Mouse (Mus musculus) neutrophil, adult 65 days (primary cell): ENCODE data around the gene Adora2a. TPM values are rescaled to one million over a fixed set of nuclear protein-coding genes. Genes with fewer than 3 reads are reported as not detected.

Source experiments
- total RNA-seq: library from RNA; stranded (reverse); gene quantifications from 2 replicates; pipeline ENCODE4 v1.2.4, GENCODE M21; 2023

The Adora2a gene
- 2.0 and 2.6 TPM in 2 replicates for total RNA-seq

GRCm38 (mm10) chr10:75316872-75316907 is at the start of gene Adora2a:
Gene Adora2a, plus strand, starts transcription at chr10:75316877.

Other genes with a start within 250 kb of the Adora2a start
- gene Specc1l, start 104.8 kb upstream of the Adora2a start, total RNA-seq = 15.4 and 17.1 TPM in 2 replicates
- gene Upb1, start 84.2 kb downstream of the Adora2a start, total RNA-seq = 0.63 and 1.2 TPM in 2 replicates
- gene Snrpd3, start 200.7 kb downstream of the Adora2a start, total RNA-seq = 46.2 and 47.1 TPM in 2 replicates
- 56.3 and 61.9 TPM in 2 replicates for gene Gucd1, start 201.1 kb downstream of the Adora2a start, total RNA-seq
- gene Lrrc75b, start 243.5 kb downstream of the Adora2a start, total RNA-seq = 4.6 and 4.7 TPM in 2 replicates
- 16.3 and 24.8 TPM in 2 replicates for gene Ggt1, start 244.7 kb downstream of the Adora2a start, total RNA-seq